Mouse (Mus musculus): ENCODE measurements at regions not wholly inside any gene's neighbourhood (a gene's known extent, or its start where the extent isn't known, plus 50 kb on each side); places are given as distances from the start of the nearest gene placed in this dataset.

DNA sequence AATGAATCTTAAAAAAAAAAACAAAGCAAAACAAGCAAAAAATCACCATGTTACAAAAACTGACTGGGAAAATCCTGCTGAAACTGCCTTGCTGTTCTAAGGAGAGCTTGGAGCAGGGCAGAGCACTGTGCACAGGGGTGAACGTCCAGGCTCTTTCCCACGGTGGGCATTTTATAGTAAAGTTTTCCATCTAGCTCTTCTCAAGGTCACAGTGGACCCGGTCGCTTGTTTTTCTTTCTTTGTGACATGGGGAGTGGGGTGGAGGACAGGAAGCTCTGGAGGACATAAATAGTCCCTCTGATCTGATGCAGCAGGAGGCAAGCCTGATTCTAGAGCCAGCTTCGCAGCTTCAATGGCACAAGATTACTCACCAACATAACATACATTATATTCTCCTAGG, 395.9 kb upstream of the Zmiz1 start:
- DNase-seq (ENCODE audit: low read depth), result no peak

DNA sequence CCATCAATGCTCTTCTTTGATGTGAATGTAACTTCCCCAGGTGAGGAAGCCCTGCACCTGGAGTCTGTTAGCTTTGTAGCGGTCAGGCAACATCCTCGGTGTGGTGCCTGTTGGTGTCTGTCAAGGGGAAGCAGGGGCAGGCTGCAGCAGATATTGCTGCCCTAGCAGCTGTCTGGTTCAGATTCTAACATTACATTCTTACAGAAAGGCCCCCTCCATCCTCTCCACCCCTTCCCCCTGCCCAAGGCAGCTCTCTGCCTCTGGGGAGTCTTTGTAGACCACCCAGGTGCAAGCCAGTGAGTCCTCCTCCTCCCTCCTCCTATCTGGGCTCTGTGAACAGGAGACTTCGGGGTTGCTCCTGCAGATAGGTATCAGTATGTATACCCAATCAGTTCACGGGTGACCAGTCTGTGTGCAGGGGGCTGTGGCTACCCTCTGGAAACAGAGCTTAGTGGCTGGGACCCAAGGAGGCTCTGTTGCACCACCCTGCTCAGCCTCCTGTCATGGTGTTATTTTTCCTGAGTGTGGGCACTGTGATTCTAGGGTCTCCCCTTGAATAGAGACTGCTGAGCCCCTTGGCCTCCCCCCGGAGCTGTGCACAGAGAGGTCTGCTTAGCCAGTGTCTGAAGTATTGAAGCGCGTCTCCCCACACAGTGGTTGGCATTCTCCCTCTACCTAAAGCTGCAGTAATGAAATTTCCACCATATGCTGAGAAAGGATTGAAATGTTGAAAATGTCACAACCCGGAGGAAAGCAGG, 394.6 kb upstream of the Zmiz1 start:
- no peak for DNase-seq (ENCODE audit: low read depth)

DNA sequence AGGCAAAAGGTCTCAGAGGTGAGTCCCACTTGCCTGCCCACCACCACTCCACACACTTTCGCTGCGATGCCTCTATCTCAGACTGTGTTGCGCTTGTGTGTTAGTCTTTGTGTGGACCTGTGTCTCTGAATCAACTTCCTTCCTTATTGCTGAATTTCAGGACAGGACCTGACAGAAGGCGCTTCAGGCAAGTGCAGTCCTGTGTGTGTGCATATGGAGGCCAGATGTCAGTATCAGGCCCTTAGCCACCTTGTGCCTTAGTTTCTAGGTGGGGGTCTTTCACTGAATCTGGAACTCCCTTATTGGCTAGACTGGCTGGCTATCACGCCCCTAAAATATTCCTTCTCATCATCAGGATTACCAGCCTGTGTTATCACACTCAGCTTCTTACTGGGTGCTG, 391.6 kb upstream of the Zmiz1 start:
- no peak for DNase-seq (ENCODE audit: low read depth)

DNA sequence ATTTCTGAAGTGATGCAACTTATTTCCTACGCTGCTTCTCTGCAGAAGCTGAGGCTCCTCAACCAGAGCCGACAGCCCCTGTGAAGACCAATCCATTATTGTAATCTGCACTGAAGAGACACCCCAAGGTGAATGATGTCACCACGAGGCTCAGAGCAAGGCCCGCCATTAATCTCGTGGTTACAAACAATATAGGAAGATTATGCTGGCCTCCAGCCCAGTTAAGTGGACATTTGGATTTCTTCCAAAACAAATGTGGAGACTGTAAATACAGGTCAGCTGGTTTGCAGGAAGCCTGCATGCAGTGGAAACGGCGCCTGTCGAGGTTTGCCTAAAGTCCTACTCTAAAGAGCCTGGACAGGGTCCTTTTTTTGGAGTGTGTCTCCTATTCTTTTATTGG, 390.6 kb upstream of the Zmiz1 start:
- peak; percentile 60 for DNase-seq (ENCODE audit: low read depth)

DNA sequence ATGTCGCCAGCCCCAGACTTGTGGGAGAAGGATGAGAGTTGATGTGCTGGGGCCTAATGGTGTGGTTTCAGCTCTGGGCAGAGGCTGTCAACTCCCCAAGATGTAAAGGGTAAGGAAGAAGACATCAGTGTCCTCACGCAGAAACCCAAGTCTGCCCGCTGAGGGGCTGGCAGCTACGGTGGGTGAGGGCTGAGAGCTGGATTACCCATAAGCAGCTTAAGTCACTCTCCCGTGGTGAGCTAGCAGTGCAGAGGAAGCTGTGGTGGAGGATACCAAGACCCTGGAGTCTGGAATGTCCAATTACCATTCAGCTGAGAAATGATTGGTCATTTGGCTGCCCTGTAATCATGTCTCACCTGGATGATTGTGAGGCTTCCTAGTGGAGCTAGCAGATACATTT, 385.8 kb upstream of the Zmiz1 start:
- no peak for DNase-seq (ENCODE audit: low read depth)

DNA sequence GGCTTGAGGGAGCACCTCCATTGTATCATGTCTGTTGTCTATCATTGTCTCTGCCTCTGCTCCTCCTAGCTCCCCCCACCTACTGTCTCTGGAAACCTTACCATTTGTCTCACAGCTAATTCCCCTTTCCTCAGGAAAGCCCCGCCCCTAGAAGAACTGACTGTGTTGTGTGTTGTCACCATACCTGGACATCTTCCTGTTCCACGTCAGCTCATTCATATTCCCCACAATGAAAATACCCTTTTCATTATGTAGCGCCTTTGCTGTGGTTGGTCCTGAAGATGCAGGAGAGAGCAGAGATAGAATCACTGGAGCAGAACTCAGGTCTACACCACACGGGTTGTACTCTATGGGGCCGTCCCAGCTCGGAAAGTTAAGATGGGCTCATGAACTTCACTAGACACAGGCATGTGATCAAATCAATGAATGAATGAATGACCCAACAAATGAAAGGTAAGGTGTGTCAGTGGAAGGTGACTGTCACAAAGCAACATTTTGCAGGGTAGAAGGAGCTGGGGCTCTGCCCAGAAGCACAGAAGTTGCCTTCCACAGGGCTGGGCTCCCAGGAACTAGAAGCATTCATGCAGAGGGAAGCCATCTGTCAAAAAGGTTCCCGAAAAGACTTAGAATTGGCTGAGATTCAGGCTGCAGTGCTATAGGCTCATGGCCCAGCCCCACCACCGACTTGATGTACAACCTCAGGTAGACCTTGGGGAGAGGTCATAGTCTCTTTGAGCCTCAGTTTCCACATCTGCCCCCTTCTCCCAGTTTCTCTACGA, 384.8 kb upstream of the Zmiz1 start:
- no peak for DNase-seq (ENCODE audit: low read depth)

DNA sequence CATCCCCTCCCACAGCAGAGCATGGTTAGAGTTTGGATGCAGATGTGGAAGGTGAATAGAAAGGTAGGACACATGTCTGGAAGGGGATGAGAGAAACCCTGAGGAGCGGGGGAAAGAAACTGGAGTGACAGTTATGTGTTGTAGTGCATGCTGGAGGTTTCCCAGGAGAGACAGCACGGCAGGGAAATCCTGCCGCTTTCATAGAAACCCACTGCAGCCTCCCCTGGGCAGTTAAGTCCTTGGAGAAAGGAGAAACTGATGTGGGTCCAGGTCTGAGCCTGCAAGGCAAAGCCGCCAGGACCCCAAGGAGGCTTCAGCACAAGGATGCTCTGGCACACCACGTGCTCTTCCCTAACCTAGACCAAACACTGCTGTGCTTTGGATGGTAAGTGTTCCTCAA, 384.1 kb upstream of the Zmiz1 start:
- DNase-seq (ENCODE audit: low read depth), result no peak

DNA sequence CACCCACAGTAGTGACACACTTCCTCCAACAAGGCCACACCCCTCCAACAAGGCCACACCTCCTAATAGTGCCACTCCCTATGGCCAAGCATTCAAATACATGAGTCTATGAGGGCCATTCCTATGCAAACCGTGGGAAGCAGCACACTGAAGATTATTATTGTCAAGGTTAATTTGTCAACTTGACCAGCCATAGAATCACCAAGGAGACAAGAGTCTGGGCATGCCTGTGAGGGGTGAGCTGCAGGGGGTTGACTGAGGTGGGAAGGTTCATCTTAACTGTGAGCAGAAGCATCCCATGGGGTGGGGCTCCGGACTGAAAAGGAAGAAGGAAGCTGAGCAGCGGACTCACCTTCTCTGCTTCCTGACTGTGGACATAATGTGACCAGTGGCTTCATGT, 378.6 kb upstream of the Zmiz1 start:
- DNase-seq (ENCODE audit: low read depth), result no peak

DNA sequence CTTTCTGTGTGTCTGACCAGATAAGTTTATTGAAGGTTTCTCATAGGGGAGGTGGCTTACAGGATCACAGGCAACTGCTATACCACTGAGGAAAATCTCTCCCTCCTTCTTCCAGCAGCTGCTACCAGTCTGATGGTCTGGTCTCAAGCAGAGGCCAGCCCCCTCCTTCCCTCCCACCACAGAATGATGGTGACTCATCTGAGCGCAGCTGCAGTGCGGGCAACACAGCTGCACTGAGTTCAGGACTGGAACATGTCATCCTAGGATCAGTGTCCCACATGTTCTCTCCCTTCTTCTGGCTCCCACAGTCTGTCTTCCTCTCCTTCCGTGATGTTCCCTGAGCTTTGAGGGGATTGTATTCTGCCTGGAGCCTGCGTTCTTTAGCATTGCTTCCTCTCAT, 375.1 kb upstream of the Zmiz1 start:
- DNase-seq (ENCODE audit: low read depth), result peak; percentile 44

DNA sequence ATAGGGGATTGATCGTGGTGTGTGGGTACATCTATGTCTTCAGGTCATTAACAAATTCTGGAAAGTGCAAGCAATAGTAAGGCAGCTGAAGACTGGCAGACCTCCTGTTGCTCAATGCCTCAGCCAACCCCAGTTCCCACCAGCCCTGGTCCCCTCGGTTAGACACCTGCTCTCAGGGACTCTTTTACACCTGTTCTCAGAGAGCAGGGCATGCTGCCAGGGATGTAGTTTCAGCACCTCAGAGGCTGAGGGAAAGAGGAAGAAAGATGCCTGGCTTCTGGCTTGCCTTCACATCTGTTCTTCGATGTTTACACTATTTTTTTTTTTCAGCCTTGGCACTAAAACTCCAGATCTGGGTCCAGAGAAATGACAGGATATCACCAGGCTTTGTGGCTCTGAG, 362.2 kb upstream of the Zmiz1 start:
- DNase-seq (ENCODE audit: low read depth), result no peak

DNA sequence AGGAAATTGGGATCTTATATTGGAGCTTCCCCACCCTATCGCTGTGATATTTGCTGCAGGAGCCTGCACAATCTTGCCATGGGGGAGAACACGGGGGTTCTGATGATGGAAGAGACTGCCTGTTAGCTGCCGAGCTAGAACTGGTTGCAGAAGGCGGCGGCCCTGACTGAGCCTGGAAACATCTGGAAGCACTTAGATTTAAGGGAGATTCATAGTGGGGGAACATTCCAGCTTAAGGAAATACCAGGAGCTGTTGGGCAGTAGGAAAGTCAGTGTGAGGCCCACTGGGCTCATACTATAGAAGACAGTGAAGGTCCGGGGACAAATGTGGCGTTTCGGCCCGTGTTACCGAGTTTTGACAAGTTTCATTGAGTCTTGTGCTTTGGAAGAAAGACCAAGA, 353.6 kb upstream of the Zmiz1 start:
- peak; percentile 87 for DNase-seq (ENCODE audit: low read depth)

DNA sequence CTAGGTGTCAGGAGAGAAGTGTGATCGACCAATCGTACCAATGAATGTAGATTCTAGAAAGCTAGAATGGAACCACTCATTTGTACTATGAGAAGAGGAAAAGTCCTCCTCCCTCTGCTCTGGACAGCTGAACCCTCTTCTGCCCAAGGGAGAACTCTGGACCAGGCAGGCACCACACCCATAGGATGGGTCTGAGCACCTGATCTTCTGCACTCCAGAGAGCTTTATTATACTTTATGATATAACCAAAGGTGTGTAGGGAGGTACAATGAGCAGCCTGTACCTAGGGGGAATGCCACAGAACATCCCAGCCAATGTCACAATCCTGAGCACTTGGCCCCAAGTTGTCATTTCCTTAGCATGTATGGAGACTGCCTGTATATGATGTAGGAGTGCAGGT, 352.5 kb upstream of the Zmiz1 start:
- no peak for DNase-seq (ENCODE audit: low read depth)

DNA sequence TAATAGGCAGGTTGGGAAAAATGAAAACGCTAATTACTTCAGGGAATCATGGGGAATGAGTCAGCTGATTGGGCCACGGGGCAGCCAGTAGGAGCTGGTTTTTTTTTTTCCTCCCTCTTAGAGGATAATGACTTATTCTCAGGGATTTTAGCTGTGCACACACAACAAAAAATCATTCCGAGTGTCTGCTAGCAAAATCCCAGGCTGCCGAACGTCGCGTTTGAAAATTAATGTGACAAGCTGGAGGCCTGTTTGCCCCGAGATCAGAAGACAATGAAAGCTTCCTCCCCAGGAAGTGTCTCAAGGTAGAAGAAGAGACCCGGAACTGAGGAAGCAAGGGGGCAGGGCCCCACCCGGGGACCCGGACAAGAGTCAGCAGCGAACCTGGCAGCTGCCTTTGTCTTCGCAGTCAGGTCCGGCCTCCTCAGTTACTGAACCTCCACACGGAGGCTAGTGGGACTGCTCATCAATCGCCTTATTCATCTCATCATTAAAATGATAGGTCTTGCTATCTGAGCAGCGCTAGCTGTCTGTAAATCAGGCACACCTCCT, 350.8 kb upstream of the Zmiz1 start:
- no peak for DNase-seq (ENCODE audit: low read depth)

DNA sequence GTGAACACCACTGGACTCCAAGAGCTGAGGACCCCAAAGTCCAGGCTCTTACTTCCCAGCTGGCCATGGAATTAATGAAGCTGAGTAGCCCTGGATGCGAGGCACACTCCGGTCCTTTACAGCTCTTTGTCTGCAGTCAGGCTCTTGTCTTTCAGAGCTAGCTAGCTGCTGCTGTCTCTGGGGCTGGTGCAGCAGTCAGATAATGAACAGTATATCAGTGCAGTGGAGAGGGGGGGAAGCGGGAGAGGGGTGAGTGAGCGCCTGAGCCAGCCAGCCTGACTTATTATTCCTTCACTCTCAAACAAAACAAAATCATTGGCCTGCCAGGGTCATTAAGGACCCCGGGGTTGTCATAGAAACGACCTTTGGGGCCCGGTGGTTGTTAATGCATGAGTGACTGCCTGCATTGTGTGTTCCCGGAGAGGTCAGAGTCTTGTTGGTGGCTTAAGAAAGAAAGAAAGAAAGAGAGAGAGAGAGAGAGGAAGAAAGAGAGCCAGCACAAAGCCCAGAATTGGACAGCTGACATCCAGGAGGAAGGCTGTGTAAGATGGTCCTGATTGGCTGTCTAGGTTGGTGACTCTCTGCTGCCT, 350.2 kb upstream of the Zmiz1 start:
- DNase-seq (ENCODE audit: low read depth), result no peak

DNA sequence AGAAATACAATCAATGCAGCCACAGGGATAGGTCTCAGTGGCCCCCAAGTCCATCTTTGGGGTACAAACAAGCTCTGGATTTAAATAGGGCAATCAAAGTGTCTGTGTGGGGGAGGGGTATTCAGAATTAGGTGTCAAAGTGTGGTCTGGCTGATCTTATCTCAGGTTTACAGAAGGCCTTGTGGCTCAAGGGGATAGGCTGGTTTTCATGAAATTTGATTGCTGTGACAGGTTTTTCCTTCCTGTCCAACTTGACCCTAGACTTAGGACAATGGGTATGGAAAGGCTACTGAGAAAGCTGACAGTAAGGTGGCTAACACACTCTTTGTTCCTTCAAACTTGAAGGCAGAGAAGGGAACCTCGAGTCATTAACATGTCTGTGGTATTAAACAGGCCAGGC, 349.3 kb upstream of the Zmiz1 start:
- no peak for DNase-seq (ENCODE audit: low read depth)

DNA sequence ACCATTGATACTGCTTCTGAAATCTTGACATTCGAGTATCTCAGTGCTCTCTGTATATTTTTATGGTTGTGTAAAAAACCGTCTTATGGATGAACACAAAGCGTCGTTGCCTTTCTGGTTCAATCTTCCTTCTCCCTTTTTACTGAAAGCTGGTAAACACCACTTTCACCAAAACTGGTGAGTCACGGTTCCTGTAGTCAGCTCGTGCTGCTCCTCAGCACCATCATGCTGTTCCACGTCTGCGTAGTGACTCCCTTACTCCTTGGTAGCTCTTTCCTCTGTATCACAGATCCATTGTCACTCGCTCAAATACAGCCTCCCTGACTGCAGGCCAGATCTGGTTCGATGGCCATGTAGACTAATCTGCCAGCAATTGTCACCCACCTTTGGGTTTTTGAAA, 346.2 kb upstream of the Zmiz1 start:
- no peak for DNase-seq (ENCODE audit: low read depth)

DNA sequence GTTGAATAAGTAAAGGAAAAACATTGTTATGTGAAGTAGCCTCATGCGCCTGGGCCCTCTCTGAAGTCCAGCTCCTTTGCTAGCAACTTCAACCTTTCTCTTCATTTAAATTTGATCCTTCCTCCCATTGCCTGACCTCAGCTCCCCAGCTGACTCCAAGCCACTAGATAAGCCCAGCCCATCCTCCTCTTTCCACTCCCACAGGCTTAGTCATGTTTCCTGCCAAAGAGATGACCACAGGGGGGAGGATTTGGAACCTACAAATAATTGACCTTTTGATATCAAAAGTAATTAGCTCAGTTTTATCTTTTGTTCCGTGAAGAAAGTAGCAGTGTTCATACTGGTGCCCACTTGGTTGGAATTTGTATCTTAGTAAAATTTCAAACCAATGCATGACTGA, 345.7 kb upstream of the Zmiz1 start:
- DNase-seq (ENCODE audit: low read depth), result no peak

DNA sequence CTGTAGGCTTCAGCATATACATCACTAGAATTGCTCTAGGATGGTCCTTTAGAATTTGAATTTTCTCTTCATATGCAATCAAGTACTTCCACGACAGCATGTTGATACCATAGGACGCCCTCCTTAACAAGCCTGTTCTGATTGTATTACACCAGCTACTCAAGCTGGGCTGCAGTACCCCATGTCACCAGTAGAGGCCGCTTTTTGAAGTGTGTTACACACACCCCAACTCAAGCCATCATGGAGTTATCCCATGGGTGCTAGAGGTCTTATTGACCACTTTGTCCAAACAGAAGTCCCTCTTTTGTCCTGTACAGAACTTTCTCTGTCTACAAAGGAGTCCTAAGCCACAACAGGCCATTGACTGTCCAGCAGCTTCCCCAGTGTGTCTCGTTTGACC, 342.6 kb upstream of the Zmiz1 start:
- DNase-seq (ENCODE audit: low read depth), result peak; percentile 68

DNA sequence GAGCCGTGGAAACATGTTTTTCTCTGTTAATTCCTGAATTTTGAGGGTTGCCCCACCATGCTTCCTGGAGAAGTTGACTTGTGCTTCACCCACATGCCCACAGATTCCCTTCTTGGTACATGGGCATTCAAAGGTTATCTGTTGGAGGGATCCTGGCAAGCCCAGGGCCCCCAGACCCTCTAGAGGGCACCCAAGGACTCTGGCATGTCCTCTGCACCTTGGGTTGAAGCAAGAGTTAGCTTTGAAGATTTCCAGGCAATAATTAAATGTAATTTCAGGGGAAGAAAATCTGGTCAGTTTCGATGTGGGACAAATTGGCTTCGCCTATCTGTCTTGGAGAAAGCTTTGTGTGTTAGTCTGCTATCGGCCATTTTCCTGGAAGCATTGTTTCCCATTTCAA, 339.0 kb upstream of the Zmiz1 start:
- no peak for DNase-seq (ENCODE audit: low read depth)

DNA sequence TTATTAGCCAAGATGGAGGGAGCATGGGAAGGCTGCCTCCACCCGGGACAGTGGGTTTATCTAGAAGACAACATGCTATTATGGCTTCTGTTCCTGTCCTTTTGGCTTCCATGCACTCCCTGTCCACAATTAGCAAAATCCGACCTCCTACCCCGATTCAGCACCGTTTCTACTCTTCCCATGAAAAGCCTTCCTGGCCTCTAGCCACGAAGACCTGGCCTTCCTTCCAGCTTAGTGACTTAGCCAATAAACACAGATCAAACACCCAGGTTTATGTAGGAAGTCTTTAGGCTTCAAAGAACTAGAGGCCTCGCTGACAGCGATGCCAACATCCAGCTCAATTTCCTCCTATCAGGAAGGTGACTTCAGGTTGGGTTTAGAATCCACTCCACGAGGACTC, 338.5 kb upstream of the Zmiz1 start:
- no peak for DNase-seq (ENCODE audit: low read depth)

DNA sequence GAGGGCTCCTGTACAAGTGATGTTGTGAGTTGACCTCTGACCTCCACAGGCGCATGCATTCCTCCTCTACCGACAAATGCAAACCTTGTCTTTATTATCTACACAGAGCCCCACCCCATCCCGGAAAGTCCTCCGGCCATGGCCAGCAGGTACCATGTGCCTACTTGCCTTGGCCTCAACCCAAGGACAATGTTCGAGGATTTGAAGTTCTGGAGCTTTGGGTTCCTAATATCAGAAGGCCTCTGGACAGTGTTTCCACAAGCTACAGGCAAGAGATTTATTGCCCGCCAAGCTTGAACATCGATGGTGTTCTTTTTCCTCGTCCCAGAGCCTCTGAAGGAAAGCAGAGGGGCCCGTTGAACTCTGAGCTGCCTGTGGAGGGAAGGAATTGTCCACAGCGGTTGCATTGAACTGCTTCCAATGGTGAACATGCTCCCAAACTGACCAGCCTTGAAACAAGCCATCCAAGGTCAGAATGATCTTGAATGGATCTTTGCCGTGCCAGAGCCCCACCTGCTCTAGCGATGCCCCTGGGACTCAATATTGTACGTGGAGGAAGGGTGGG, 335.9 kb upstream of the Zmiz1 start:
- no peak for DNase-seq (ENCODE audit: low read depth)

DNA sequence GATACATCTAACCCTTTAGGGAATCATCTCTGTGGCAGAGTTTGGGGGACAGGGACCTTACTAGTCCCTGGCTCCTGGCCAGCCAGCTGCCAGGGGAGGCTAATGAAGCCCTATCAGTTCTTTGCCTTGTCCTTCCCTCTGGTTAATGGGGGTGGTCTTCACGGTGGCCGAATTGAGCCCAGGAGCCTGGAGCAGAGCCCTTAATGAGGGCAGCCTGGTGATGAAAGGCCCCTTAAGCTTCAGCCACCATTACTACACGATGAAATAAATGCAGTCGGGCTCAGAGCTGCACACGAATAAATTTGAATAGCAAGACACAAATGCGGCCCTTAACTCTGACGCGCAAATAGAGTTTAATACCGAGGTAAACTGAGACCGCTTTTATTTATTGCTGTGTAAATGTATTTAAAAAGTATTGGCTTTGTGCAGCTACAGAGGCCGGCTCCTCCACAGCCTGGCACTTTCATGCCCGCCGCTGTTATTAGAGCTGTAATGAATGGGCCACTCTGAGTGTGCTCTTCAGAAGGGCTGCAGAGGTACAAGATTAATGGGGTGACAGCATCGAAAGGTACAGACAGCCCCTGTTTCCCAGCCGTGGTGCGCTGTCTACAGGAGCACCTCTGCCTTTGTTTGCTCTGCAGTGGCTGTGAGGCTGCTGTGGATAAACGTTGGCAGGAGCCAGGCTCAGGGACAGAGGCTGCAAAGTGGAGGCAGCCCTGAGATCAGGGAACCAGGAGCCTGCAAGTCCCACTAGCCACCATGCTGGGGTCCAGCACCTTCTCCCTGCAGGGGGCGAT, 335.2 kb upstream of the Zmiz1 start:
- DNase-seq (ENCODE audit: low read depth), result no peak
